Mouse (Mus musculus) adrenal gland, adult 18-20 months (tissue): Measurements from ENCODE around the gene Ulk3. TPM values are rescaled to one million over a fixed set of nuclear protein-coding genes. Genes with fewer than 3 reads are reported as not detected.

Experiments used
- DNase-seq, 2 experiments: peaks; one replicate each; pipeline ENCODE4 v3.0.0; 2021 to 2022; ENCODE audit warnings: low spot score in 2 of 2
- total RNA-seq, 2 experiments: library from RNA; stranded (reverse); gene quantifications; 1 replicate in 1 of 2; 2 replicates in 1 of 2; pipeline ENCODE4 v1.2.3; 2021

The Ulk3 gene
- total RNA-seq, 2 experiments from 2014 or later, result 12.3 to 13.6 TPM

GRCm38 (mm10) chr9:57566846-57567245 is 22.4 kb upstream of the Ulk3 start:
- DNase-seq, result no peak

GRCm38 (mm10) chr9:57568500-57568899 is 20.8 kb upstream of the Ulk3 start:
- no peak for DNase-seq

GRCm38 (mm10) chr9:57574397-57574796 is 14.9 kb upstream of the Ulk3 start:
- no peak for DNase-seq

GRCm38 (mm10) chr9:57575577-57575976 is 13.7 kb upstream of the Ulk3 start:
- DNase-seq, result no peak

GRCm38 (mm10) chr9:57577144-57577849 is 12.0 kb upstream of the Ulk3 start:
- no peak for DNase-seq

GRCm38 (mm10) chr9:57584991-57585390 is 4.3 kb upstream of the Ulk3 start:
- no peak for DNase-seq

- DNase-seq, result no peak
Measured at GRCm38 (mm10) chr9:57590726-57591125, 1.5 kb downstream of the Ulk3 start.

GRCm38 (mm10) chr9:57593454-57594173 is 4.4 kb downstream of the Ulk3 start:
- no peak for DNase-seq

- no peak for DNase-seq
Measured at GRCm38 (mm10) chr9:57594174-57594509, 4.9 kb downstream of the Ulk3 start.

- no peak for DNase-seq
Measured at GRCm38 (mm10) chr9:57597265-57597664, 8.0 kb downstream of the Ulk3 start.

- DNase-seq, result no peak
Measured at GRCm38 (mm10) chr9:57597929-57598382, 8.7 kb downstream of the Ulk3 start.

GRCm38 (mm10) chr9:57598851-57599563 is 9.8 kb downstream of the Ulk3 start:
- DNase-seq, result no peak

- DNase-seq, result no peak
Measured at GRCm38 (mm10) chr9:57600620-57601352, 11.5 kb downstream of the Ulk3 start.

- DNase-seq, result no peak
Measured at GRCm38 (mm10) chr9:57601353-57601706, 12.1 kb downstream of the Ulk3 start.

GRCm38 (mm10) chr9:57602098-57602497 is 12.8 kb downstream of the Ulk3 start:
- no peak for DNase-seq

GRCm38 (mm10) chr9:57604875-57605274 is 15.6 kb downstream of the Ulk3 start:
- DNase-seq, result no peak

- DNase-seq, result no peak
Measured at GRCm38 (mm10) chr9:57605503-57605902, 16.3 kb downstream of the Ulk3 start.

- peak in 1 of 2 experiments; percentile 41 for DNase-seq
Measured at GRCm38 (mm10) chr9:57606139-57606851, 17.0 kb downstream of the Ulk3 start, which contains the start of gene Cplx3. Gene Cplx3 (minus strand): TSS chr9:57606281.

GRCm38 (mm10) chr9:57609803-57610202 is 20.6 kb downstream of the Ulk3 start:
- DNase-seq, result no peak

GRCm38 (mm10) chr9:57610359-57610826 is 21.1 kb downstream of the Ulk3 start:
- no peak for DNase-seq

GRCm38 (mm10) chr9:57612587-57612986 is 23.3 kb downstream of the Ulk3 start:
- no peak for DNase-seq
